Comparison of ENCODE assay signal across 8 mouse cellular contexts in the genomic region with DNA sequence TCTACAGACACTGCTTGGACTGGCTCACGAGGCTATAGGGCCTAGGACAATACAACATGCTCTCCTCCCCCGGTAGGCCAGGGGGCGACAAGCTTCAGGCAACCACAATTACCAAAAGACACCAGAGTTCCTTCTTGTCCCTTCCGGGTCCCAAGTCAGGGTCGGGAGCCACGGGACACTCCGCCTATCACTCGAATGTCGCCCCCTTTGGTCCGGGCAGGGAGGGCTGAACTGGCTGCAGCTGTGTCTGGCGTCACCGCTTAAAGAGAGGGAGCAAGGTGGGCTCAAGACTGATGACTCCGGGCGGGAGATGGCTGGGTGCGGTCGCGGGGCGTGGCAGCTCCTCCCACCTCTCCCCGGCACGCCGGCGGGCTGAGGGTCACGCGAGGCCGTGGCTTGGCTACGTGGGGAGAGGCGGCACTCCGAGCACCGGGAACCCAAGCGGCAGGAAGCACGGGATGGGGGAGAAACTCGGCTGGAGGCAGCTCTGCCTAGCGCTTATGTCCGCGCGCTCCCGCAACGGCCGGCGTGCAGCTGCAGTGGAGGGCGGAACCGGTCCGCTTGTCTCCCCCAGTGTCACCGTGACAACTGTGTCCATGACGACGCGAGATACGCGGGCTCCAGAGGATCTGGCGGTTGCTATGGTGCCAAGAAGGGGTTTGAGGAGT. TPM values are rescaled to one million over a fixed set of nuclear protein-coding genes. Genes with fewer than 3 reads are reported as not detected.
DNase-seq lines count a peak whose midpoint lies in the region.

A gene (minus strand): TSS at position 536 of the 668 bp plus-strand sequence.

- H3K4me1 ChIP-seq in megakaryocyte, embryonic 14.5 days: peaks cover 24% of the 10 kb centered on the region

- DNase-seq in adrenal gland, postnatal 10 days: peak; percentile 76
- peak; percentile 93 for DNase-seq in embryo, embryonic 10.5 days (ENCODE audit: low spot score)
- DNase-seq in gastrocnemius, postnatal 14 days: peak; percentile 71
- peak; percentile 69 for DNase-seq in induced T-regulatory cell, adult 2 months (ENCODE audit: low read depth)
- DNase-seq in left cerebral cortex, postnatal 10 days (ENCODE audit: extremely low spot score in 1 of 2, low spot score in 2 of 2): peak; percentile 85 to 91
- peak; percentile 85 to 87 for DNase-seq in right cerebral cortex, adult 2 months (ENCODE audit: low spot score in 2 of 2)
- peak; percentile 66 to 71 for DNase-seq in urinary bladder, postnatal 4 days (ENCODE audit: low spot score in 2 of 2)

- peak within 1 kb of the TSS; percentile 42 for H3K4me3 ChIP-seq in megakaryocyte, embryonic 14.5 days (replicated peaks)

- H3K27me3 ChIP-seq in megakaryocyte, embryonic 14.5 days (replicated peaks): no peaks in the 10 kb centered on the region

- intact Hi-C loops in gastrocnemius, postnatal 14 days (cut with DNase I; ENCODE audit: low total_unique reads): no loop called here
- intact Hi-C loops in left cerebral cortex, postnatal 10 days (cut with DNase I): no loop called here

- no peaks in the 10 kb centered on the region for H3K9me3 ChIP-seq in megakaryocyte, embryonic 14.5 days

- H3K36me3 ChIP-seq in megakaryocyte, embryonic 14.5 days (replicated peaks; ENCODE audit: low read length): peaks cover 66% of the 10 kb centered on the region

RNA-seq across cellular contexts. Expression of the gene that starts here (rescaled TPM):
- under 1 TPM; 0.30 to 0.61 TPM for total RNA-seq in adrenal gland, postnatal 10 days (2021)
- total RNA-seq in gastrocnemius, postnatal 14 days (2021): under 1 TPM; 0.23 to 0.24 TPM
- total RNA-seq in left cerebral cortex, postnatal 10 days (2021): 1 to 10 TPM; 7.0 to 8.5 TPM
- polyA plus RNA-seq in megakaryocyte, embryonic 14.5 days (2012; ENCODE audit: insufficient read depth, low replicate concordance): 0.04 TPM in 1 of 2 replicates, not detected in the other

Comparison
In these comparisons a context has a peak if more than half of its experiments do, and no peak if none do; other contexts are left out.
1. Peak in every context shown above with its lines: DNase-seq and H3K4me3 ChIP-seq.
2. RNA of the gene that starts here (total RNA-seq): 7.0 to 8.5 TPM in left cerebral cortex, postnatal 10 days; 0.30 to 0.61 TPM in adrenal gland, postnatal 10 days and 0.23 to 0.24 TPM in gastrocnemius, postnatal 14 days; every median in the first group is over 4 times any median in the second.
3. Peak in DNase-seq in adrenal gland, postnatal 10 days; RNA of the gene not detected or under 1 TPM.
4. Peak in DNase-seq in gastrocnemius, postnatal 14 days; RNA of the gene not detected or under 1 TPM.